Mouse (Mus musculus) cerebellum, adult 9-10 months (tissue): ENCODE measurements around the gene Cd274.

ENCODE experiments used
- DNase-seq: peaks from one replicate; pipeline ENCODE4 v3.0.0; 2022

Cd274 gene

DNA sequence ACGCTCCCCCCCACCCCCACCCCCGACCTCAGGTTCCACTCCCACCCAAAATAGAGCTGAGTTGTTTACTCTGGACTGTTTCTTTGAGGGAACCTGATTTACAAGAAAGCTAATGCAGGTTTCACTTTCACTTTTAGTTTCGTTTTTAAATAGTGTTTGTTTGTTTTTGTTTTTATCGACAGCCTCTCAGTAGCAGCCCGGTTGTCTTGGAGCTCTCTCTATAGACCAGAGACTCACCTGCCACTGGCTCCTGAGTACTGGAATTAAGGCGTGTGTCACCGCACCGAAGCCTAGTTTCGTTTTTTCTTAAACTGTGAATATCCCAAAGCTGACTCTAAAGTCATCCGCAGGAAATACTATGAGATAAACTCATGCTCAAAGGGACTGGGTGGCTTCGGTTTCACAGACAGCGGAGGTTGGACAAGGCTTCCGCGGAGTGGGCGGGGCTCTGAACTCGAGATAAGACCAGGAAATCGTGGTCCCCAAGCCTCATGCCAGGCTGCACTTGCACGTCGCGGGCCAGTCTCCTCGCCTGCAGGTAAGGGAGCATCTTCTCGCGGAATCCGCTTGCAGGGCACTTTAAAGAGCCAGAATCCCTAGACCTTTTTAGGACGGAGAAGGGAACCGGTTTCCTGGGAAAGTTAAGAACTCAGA, at the start of gene Cd274, which contains the start of gene Plgrkt:
Gene Cd274, plus strand, starts transcription at position 487 of the 654 bp plus-strand sequence.
Gene Plgrkt, minus strand, starts transcription at position 422 of the 654 bp plus-strand sequence.
- DNase-seq: peak; percentile 55

DNA sequence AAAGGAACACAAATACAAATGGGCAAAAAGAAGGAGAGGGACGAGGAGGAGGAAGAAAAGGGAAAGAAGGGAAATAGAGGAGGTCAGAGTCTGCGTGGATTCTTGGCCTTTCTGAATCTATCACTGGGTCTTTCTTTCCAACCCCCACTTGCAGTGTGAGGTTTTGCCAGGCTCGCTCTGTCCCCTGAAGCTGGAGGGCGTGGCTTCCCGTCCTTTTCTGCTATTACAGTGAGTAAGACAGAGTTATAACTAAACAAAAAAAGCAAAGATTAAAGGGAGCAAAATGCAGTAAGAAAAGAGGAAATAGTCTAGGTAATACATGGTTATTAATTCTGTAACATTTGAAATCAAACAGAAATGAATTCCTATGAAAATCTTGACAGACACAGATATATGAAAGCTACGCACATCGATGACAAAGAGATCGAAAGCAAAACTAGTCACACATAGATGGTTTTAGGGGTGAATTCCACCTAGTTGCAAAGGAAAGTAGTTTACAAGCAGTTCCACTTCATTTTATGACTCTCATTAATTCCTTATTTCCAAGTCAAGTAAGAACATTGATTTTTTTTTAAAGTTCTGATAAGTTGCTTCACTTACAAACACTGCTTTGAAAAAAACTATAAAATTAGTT, 43.7 kb upstream of the Cd274 start:
- DNase-seq: no peak

DNA sequence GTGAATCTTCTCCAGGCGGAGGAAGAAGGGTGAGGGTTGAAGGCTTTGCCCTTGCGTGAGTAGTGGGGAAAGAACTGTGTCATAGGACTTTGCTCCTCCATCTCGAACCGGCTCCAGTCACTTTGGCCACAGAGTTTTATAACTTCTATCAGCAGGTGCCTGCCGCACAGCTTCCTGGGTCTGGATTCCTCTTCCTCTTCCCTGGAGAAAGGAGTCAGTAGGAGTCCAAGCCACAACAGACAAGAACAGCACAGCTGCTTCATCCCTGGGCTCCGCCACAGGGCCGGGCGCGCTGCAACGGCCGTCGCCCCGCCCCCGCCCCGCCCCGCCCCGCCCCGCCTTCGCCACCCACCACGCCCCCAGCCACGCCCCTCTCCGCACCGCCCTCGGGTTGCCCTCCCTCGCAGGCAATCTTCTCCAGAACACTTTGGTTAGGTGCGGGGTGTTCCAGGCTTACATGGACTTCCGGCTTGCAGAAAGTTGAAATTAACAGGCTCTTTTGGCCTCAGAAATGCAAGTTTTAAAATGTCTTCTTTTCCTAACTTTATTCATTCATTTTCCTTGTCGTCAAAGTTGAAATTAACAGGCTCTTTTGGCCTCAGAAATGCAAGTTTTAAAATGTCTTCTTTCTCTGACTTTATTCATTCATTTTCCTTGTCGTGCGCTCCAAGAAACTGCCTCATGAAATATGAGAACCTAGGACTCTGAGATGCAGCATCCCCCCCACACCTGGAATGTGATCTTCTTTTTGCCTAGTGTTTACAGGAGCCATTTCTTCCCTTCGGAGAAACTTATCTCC, 42.0 kb upstream of the Cd274 start, which contains the start of gene Insl6:
Gene Insl6, minus strand, starts transcription at position 304 of the 799 bp plus-strand sequence.
- no peak for DNase-seq

DNA sequence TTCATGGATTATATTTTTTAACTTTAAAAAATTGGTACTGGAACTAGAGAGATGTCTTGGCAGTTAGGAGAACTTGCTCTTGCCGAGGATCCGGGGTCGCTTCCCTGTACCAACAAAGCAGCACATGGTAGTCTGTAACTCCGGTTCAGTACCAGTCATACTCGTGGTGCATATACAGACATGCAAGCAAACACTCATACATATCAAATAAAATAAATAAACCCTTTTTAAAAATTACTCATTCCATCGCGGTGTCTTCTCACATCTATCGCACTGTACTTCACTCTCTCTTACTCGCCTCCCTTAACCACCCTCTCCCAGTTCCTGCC, 41.4 kb upstream of the Cd274 start:
- no peak for DNase-seq

DNA sequence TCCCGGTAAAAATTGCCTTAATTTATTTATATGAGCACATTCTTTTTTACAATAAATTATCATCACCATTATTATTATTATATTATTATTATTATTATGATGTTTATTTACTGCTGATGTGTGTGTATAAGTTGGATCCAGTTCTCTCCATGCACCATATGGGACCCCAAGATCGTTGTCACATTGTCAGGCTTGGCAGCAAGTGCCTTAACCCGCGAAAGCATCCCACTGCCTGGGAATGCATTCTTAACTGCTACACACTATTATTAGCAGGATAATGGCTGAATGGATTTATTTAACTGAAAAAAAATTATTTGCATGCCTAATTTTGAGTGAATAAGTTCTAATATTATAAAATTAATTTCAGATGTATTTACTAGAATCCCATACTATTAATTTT, 40.9 kb upstream of the Cd274 start:
- no peak for DNase-seq

DNA sequence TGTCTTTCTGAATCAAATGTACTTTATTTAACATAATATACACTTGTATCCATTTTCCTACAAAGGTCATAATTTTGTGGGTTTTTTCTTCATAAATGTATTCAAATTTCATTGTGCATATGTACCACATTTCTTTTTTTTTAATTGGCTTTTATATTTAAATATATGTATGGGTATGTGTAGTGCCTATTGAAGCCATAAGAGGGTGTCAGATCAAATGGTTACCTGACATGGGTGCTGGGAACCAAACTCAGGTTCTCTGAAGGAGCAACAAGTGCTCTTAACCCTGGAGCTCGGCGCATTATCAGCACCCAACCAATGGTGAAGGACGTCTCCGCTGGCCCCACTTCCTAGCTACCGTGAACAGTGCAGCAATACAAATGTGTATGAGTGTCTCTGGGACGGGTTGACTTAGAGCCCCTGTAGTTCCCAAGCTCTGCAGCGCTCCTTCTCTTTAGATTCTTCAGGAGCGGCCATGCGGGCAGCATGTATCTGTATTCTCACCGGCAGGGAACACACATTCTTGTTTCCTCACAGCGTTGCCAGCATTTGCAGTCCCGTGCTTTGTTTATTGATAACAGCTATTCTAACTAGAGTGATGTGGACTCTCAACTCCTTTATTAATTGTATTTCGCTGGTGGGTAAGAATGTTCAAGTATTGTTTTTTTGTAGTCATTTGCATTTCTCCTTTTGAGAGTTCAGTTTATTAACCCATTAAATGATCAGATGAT, 40.3 kb upstream of the Cd274 start:
- no peak for DNase-seq

DNA sequence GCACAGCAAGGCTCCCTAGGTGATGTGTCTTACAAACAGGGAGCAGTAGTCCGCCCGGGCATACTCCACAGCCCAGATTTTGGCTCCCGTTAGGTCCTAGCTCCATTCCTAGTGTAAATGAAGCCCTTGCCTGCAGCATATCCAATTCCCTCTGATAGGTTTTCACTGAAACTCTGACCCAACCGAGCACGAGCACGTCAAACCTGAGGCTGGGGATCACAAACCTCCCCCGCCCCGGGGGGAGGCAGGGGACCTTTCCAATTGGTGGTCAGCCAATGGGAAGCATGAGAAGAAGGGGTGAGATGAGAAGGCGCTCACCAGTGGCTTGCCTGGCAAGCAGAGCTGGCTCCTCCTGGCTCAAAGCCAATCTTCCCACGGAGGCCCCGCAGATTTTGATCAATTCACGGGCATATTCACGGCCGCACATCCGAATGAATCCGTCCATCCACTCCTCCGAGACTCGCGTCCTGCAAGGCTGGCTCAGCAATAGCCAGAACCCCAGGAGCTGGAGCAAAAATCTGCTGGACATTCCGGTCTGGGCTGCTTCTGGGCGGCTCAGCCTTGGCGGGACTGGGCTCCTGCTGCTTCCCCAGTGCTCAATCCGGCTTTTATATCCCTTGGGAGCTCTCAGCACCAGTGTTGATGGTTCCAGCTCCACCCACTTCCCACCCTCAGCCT, 33.0 kb upstream of the Cd274 start, which contains the start of gene Rln1:
Gene Rln1, minus strand, starts transcription at position 603 of the 678 bp plus-strand sequence.
- peak; percentile 21 for DNase-seq

DNA sequence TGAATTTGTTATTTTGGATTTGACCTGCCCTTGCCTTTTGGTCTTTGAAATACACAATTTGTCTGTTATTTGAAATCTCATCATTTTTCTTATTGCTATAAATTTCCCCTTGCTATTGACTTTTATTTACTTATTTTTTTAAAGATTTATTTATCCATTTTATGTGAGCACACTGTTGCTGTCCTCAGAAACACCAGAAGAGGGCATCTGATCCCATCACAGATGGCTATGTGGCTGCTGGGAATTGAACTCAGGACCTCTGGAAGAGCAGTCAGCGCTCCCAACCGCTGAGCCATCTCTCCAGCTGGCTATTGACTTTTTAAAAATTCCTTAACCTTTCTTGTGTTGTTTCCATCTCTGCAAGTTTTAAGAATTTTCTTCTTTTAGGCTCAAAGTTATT, 30.6 kb upstream of the Cd274 start:
- DNase-seq: no peak

DNA sequence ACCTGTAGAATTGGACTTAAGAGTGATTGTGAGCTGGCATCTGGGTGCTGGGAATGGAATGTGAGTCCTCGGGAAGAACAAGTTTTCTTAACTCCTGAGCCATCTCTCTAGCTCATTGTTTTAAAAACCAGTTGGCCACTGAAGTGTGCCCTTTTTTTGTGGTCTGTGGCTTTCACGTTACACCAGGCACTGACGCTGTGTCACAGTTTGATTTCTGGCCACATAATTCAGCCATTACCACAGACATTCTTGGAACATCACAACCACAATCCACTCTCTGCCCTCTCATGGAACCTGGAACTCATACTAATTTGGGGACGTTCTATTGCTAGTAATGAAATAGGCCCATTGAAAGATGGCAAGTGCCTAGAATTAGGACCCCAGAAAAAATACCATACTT, 26.2 kb upstream of the Cd274 start:
- DNase-seq: no peak

DNA sequence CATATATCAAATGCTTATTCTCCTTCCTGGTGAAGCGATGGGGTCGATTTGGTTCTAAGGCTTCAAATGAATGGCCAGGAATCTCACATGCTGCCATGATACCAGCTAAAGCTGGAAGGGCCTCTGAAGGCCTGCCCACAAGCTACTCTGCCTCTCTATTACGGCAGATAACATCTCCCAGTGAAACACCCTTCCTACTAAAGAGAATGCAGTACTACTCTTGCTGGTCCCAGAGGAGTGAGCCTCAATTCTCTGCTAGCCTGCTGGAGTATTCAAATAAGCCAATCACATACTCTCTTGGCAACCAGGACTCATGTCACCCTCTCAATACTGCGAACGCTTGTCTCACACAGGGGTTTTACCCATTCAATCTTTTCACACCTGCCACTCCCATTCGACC, 25.0 kb upstream of the Cd274 start:
- no peak for DNase-seq

DNA sequence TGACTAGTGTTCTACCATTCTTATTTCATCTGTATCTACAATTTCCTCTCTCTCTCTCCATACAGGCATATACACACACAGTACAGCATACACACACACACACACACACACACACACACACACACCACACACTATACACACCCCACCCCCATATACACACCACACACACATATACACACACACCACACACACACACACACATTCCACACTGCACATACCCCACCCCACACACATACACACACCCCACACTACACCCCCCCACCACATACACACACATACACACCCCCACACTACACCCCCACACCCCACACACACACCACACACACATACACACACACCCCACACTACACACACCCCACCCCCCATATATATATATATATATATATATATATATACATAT, 22.4 kb upstream of the Cd274 start:
- no peak for DNase-seq

DNA sequence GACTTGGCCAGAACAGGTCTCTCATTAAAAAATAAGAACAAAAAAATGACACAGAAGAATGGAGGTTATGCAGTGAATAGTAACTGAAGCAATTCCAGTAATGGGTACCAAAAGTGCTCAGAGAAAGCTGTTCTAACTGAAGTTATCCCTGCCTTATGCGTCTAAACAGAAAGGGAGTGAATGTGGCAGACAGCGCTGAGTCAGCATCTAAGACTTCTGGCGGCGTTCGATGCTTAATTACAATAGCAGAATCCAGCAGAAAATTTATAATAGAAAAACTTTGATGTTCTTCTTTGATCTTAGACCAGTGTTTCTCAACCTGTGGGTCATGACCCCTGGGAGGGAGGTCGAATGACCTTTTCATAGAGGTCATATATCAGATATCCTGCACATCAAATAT, 21.6 kb upstream of the Cd274 start:
- DNase-seq: no peak

DNA sequence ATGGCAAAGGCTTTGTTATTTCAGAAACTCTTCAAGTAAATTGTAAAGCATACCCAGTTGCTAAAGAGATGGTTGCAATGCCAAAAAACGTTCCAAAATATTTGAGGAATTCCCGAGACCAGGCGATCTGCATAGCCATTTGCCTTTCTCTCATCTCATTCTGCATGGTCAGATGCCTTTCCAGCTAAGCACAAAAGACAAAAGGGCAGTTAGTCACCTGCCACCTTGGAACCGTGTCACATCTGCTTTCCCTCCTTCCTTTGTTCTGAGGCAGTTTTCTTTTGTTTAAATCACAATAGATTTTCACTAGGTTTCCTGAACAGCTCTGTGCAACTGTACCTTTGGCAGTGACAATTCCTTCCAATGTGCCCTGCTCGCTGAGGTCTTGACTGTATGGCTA, 16.3 kb upstream of the Cd274 start:
- no peak for DNase-seq

DNA sequence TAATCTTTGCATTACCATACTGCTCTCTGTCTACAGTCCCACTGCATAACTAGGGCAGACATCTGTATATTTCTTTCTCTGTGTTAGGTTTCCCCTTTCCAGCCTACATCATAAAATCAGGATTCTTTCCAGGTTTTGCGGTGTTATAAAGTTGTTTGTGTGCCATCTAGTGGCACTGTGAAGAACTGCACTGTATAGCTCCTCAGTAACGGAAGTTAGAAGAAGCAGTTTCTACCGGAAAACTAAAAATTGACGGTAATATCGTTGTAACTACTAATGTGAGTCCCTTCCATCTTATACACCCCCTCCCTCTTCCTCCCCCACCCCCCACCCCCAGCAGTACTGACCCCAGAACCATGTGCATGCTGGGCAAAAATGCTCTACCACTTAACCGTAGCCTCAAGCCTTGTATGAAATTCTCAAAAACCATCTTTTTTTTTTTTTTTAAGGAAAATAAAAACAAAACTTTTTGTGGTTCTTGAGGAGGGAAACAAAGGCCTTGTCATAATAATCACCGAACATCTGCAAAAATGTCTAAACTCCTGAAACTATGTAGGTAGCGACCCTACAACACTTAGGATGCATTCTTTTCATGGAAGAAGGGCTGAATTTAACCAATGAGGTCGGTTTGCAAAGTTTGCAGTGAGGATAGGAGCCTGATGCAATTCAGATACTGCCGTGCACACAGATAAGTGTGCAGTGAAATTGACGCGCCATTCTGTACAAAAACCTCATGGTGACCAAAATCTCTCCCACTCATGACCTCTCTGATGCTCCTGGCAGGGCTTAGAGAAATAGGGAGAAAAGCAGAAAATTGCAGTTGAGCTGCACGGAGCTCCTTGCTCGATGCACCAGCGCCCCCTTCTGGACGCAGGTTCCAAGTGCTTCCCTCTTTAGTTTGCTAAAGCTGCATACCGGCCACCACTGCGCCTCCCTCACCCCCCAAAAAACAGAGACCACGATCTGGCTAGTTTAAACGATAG, 12.1 kb upstream of the Cd274 start:
- DNase-seq: peak; percentile 84

DNA sequence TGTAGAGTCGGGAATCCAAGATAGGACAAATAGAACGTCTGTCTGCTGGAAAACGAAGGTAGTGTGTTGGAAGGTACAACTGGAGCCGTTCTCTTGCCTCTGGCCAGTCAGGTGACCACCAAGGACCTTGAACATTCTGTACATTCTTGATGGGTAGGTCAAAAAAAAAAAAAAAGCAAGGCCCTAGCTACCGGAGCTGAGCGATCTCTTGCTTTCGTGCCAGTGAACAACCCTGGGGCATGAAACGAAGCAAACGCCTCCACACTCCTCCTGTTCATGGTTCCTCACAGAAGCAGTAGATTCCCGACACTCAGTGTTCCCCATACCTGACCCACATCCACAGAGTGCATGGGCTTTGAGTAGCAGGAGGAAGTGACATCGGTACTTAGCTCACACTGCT, 11.0 kb upstream of the Cd274 start:
- no peak for DNase-seq

DNA sequence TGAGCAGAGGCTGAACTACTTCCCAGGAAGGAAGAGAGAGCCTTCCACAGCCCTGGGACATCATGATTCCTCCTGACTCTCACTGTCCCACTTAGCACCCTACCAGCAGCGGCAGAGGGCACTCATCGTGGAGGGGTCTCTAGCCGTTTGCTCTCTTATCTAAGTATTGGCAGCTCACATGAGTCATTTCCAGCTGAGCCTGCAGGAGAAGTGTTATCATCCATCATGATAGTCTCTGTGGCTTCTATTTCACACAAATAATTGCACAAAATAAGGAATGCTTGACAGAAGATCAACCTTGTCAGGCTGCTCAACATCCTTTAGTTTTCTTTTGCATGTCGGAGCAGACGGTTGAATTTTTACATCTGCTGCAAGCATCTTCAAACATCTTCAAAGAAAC, 7.0 kb upstream of the Cd274 start:
- DNase-seq: no peak

DNA sequence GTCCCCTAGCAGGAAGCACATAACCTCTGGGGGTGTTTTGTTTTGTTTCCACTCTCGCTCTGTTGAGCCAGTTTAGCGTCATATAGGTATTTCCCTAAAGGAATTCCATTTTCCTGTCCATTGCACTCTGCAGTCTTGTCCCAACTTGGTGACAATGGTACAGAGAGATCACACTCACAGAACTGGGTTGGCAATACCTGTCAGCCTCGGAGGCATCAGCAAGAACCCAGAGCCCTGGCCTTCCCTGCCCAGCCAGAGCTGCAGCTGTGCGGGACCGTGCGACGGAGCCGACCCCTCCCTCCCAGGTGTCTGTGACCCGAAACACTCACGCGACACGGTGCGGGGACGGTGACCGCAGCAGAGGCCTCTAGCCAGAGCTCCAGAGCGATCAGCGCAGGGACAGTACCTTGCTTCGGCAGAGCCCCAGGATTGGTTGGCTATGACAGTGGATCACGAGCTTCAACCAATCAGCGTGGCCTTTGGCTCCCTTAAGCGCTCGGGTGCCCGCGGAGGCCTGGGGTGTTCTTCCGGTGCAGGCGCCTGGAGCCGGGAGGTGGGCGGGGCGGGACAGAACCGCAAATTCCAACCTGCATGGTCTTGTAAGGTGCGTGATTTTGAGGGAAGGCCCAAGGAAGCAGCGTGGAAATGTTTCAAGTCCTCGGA, 5.7 kb upstream of the Cd274 start:
- peak; percentile 94 for DNase-seq

DNA sequence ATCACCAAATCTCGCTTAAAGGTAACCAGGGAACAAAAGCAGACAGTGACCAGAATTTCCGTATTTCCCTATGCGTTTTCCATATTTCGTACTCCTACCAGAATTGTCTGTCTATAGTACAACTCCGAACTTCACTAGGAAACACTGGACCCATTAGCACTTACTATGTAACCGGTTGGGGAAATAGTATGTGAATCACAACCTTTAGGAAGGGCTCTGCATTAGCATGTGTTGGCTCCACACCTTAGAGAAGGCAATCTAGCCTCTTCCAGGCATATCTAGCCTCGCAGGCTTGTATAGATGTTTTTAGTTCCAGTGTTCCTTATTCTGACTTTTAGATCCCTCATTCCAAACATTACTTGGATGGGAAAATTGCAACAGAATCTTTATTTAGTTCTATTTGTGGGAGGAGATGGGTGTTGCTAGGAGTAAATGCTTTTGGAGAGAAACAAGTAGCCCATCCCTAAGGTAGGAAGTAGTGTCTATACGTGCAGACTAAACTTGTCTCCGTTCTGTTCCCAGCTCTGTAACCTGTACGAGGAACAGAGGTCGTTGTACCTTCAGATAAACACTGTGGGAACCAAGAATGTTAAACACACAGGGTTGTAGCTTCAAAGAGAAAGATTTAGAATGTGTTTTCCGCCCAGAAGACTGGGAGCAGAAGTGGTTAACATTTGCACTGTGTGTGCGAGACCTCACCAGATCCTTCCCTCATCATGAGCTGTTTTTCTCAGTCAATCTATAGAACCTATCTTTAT, 4.9 kb upstream of the Cd274 start:
- DNase-seq: no peak

DNA sequence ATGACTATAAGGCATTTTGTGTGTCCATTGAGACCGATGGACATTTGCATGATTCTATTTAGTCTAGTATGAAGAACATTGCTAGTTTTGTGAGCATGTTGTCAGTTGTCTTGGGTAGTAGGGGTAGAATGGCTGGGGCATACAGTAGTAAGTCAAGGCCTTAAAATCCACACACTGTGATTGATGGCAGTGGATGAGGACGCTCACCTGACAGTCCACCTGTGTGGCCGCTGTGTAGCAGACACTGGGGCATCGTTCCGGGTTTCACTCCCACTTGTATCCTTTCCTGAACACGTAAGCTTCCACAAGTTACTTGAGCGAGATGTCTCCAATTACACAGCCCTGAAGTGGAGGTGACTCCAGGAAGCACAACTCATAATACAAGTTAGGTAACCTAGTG, 3.7 kb upstream of the Cd274 start:
- no peak for DNase-seq

DNA sequence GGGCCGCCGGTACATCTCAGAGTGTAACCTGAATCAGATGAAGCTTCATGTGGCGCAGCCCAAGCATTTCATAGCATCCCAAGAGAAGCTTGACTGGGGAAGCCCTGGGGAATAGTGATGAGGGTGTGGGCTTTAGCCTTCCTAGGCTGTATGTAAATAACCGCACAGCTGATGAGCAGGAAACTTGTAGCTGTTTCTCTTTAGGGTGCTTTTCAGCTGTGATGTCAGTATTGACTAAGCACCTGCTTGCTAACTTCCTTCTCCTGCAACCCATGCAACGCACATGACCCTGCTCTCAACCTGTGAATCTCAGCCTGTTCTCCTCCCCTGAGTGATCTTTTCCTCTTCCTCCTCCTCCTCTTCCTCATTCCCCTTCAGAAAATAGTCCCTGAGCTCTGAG, 3.2 kb upstream of the Cd274 start:
- DNase-seq: no peak
